Mouse (Mus musculus) T-helper 1 cell (primary cell): ENCODE data around the gene Fndc10.
"Not testable (repeated sequence)": the region's sequence is repeated elsewhere in the genome, so short reads cannot be mapped to it uniquely, and the experiment has no call there.

ENCODE experiments used
- in situ Hi-C: fragments of 300-600 bp; cut with MboI, MseI; formaldehyde crosslinking; loops from one replicate; pipeline ENCODE4 v1.15.1; 2025; ENCODE audit warnings: high pct_unique_total_duplicates

Fndc10 gene

DNA sequence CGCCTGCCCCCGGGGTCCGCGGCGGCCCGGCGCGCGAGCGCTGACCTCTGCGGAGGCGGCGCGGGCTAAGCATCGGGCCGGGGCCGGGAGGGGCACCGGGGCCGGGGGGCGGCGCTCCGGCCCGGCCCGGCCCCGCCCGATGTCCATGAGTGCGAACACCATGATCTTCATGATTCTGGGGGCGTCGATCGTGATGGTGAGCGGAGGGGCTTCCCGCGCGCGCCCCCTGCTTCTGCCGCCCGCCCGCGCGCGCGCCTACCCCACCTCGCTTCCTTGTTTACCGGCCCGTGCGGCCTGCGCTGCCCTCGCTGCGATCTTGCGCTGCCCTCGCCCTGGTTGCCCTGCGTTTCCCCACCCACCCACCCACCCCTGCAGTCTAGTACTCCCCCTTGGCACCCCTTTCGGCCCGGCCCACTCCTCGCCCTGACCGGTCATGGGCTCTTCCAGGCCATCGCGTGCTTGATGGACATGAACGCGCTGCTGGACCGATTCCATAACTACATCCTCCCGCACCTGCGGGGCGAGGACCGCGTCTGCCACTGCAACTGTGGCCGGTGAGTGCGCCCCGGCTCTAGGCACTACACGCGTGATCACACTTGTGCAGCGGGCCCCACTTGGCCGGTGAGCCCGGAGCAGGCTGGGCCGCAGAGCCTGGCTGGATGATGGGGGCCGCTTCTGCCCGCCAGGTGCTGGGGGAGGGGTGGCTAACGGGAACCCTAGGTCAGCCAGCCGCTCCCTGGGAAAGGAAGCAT, 41.0 kb downstream of the Fndc10 start:
- in situ Hi-C loops = loop anchor here (5.0 kb wide), 1 partner anchor 52 kb away; the partner anchor contains the start of gene Tmem88b

GRCm38 (mm10) chr4:155735788-155736187, 41.6 kb downstream of the Fndc10 start:
- in situ Hi-C loops = loop anchor here (5.0 kb wide), 1 partner anchor 52 kb away; the partner anchor contains the start of gene Tmem88b

DNA sequence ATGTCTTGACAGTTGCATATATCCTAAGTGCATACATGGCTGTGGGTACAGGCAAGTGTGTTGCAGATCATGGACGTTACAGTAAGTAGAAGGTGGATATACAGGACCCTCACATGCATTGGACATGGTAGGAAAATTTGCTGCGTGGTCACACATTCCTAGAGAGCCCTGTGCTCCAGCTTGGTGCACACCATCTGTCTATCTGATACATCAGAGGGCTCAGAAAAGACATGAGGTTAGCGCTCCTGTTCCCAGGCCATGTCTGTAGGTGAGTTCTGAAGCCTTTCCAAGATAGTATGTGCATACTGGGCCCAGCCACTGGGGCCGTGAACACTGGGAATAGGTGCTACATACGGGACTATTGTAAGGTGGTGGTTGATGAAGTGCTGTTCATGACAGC, 42.3 kb downstream of the Fndc10 start:
- in situ Hi-C loops = loop anchor here (5.0 kb wide), 1 partner anchor 51 kb away; the partner anchor contains the start of gene Tmem88b

DNA sequence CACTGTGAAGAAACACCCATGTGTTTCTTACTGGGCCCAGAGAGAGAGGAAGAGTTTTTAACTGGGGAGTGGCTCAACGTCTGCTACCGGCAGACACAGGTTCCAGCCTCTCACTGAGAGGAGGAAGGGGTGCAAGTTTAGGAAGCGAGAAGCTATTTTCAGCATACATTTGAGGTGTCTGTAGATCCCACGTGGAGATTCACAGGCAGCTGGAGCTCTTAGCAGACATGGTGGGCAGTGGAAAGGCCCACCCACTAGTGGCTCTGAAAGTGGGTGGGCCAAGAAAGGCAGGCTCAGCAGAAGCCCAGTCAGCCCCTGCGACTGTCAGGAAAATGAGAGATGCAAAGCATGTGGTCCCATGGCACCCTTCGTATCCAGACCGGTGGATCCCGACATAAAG, 44.1 kb downstream of the Fndc10 start:
- in situ Hi-C loops = loop anchor here (5.0 kb wide), 1 partner anchor 49 kb away; the partner anchor contains the start of gene Tmem88b

DNA sequence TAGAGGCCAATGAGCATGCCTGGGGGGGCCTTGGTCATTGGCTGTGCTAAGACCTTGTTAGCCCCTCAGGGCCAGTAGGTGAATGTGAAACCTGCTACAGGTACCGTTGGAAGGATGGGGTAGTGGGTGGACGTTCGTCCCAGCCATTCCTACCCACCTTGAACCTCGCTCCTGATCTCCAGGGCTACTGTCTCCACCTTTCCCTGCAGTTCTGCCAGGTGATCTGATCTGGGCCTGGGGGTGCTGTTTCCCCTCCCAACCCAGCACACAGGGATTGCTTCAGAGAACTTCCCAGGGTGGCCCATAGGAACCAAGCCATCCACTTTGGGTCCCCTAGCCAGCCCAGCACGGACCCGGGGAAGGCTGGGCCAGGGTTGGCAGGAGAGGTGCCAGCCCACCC, 45.0 kb downstream of the Fndc10 start:
- in situ Hi-C loops = loop anchor here (5.0 kb wide), 1 partner anchor 48 kb away; the partner anchor contains the start of gene Tmem88b

DNA sequence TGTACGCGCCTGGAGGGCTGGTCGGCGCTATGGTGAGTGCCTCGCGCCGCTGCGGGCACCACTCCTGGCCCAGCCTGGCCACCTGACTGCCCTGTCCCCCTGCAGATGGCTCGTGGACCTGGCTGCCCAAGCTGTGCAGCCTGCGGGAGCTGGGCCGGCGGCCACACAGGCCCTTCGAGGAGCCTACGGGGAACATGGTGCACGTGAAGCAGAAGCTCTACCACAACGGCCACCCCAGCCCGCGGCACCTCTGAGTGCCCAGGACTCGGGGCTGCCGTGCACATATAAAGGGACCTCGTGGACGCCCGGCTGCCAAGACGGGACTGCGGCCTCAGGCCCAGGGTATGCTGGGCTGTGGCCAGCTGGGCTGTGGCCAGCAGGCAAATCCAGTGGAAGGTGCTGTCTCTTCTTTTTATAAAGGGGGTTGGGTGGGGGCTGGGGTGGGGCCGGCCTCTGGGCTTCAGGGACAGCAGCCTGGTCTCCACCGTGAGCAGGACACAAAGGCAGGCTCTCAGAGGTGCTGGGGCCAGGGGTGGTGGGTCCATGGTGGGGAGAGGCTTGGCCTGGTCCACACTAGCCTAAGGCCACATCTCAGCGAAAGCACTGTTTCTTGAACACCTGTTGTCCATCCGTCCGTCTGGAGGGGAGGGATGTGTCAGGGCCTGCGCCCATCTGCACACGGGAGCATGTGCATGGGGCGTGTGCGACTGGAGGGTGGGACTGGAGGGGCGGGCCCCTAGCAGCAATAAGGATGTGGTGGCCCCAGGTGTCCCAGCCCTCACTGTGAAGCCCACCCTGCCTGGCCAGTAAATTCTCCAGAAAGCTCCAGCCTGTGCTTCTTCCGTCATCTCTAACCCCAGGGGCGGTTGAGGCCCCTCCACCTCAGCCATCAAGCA, 45.8 kb downstream of the Fndc10 start:
- in situ Hi-C loops = loop anchor here (5.0 kb wide), 1 partner anchor 47 kb away; the partner anchor contains the start of gene Tmem88b

GRCm38 (mm10) chr4:155740681-155741080, 46.5 kb downstream of the Fndc10 start:
- in situ Hi-C loops = not testable (repeated sequence)

- in situ Hi-C loops = no loop called here
These were observed 48.5 kb downstream of the Fndc10 start for GRCm38 (mm10) chr4:155742684-155743083.

- in situ Hi-C loops = no loop called here
These were observed 50.3 kb downstream of the Fndc10 start for GRCm38 (mm10) chr4:155744474-155744873.

GRCm38 (mm10) chr4:155745136-155745535, 51.0 kb downstream of the Fndc10 start:
- in situ Hi-C loops = no loop called here
